Mouse (Mus musculus) lung, postnatal 0 days (tissue): ENCODE results near the gene Chmp4b.
A peak's percentile ranks its signal among the peaks of the same experiment; 100 is the strongest.

Experiments
- CTCF ChIP-seq: IDR thresholded peaks from 2 replicates; pipeline ENCODE4 v1.5.1; 2016; ENCODE audit warnings: antibody characterized with exemption, mild to moderate bottlenecking
- EP300 ChIP-seq: IDR thresholded peaks from 2 replicates; pipeline ENCODE4 v1.6.1; 2016; ENCODE audit warnings: antibody characterized with exemption, mild to moderate bottlenecking, control low read depth

- TF ChIP-seq CTCF (peak; percentile 97), EP300 (no peak)
Observed at GRCm38 (mm10) chr2:154702637-154703315, 51.3 kb downstream of the Chmp4b start.
